Mouse (Mus musculus): ENCODE results near the gene Ccnl1.
A peak's percentile ranks its signal among the peaks of the same experiment; 100 is the strongest.

Ccnl1 gene

DNA sequence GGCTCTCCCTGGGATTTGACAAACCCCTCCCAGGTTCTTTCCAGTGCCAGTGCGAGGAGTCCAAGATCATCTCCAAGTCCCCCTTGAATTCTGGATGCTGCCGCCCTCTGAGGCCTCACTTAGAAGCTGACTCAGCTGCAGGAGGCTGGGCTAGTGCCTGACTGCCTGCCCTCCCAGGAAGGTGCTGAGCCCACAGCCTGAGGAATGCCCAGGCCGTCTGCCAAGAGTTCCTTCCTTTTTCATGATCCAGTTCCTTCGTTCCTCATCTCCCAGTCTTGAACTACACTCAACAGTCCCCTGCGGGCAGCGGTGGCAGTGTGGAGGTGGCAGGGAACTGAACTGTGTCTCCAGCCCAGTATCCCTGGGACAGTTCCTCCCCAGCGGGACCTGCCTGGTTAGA, 30.4 kb downstream of the Ccnl1 start:
- peak; percentile 94 for DNase-seq (ENCODE audit: extremely low read depth, insufficient read length, low spot score)

GRCm38 (mm10) chr3:65927101-65927501, 30.9 kb downstream of the Ccnl1 start:
- DNase-seq (ENCODE audit: extremely low read depth, insufficient read length, low spot score): peak; percentile 52

GRCm38 (mm10) chr3:65926426-65926825, 31.6 kb downstream of the Ccnl1 start:
- DNase-seq (ENCODE audit: extremely low read depth, insufficient read length, low spot score): no peak

DNA sequence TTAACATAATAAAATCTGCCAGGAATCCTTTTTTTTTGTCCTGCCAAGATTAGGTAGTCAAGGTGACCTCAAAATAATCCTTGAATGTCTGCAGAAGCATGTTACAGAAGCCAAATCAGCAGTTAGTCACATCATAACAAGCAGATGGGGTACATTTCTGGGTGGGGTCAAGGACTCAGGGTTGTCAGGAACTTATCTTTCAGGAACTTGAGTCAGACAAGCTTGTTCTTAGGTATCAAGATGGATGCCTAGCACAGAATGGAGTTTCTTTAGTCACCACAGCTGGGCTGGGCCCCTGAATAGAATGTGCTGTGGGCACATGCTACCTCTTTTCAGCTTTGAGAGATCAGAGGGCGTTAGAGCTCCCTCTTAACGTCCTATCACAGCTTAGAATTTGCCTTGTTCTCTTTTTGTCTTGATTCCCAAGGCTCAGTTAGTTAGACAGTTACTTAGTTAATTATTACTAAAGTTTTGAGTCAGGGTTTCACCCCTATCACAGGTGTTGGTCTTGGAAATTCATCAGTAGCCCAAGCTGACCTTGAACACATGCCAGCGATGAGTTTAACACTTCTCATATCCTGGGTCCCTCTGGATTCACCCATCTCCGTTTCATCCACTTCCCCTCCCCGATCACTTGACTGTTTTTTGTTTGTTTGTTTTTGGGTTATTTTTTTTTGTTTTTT, 32.9 kb downstream of the Ccnl1 start:
- no peak for DNase-seq (ENCODE audit: extremely low read depth, insufficient read length, low spot score)

DNA sequence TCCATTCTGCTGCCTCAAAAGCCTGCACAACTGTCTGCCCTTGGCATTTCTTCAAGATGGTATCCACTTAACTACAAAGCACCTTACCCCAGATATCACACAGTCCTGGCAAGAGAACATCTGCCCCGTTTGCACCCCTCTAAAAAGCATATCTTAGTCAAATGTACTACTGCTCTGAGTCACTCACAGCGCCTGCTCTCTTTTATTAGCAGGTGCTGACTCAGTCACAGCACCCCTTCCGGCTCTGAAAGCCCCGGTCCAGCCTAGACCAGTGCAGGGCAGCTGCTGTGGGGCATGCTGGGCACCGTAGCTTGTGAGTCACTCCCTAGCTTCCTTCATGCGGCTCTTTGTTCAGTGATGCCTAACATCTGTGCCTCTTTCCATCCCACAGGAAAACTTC, 35.6 kb downstream of the Ccnl1 start:
- peak; percentile 80 for DNase-seq (ENCODE audit: extremely low read depth, insufficient read length, low spot score)

- DNase-seq (ENCODE audit: extremely low read depth, insufficient read length, low spot score): no peak
These were observed 36.4 kb downstream of the Ccnl1 start for GRCm38 (mm10) chr3:65921671-65922070.

GRCm38 (mm10) chr3:65919016-65919415, 39.0 kb downstream of the Ccnl1 start:
- no peak for DNase-seq (ENCODE audit: extremely low read depth, insufficient read length, low spot score)

GRCm38 (mm10) chr3:65912928-65913327, 45.1 kb downstream of the Ccnl1 start:
- DNase-seq (ENCODE audit: extremely low read depth, insufficient read length, low spot score): no peak

GRCm38 (mm10) chr3:65912217-65912616, 45.8 kb downstream of the Ccnl1 start:
- no peak for DNase-seq (ENCODE audit: extremely low read depth, insufficient read length, low spot score)

- no peak for DNase-seq (ENCODE audit: extremely low read depth, insufficient read length, low spot score)
These were observed 46.8 kb downstream of the Ccnl1 start for GRCm38 (mm10) chr3:65911265-65911664.

DNA sequence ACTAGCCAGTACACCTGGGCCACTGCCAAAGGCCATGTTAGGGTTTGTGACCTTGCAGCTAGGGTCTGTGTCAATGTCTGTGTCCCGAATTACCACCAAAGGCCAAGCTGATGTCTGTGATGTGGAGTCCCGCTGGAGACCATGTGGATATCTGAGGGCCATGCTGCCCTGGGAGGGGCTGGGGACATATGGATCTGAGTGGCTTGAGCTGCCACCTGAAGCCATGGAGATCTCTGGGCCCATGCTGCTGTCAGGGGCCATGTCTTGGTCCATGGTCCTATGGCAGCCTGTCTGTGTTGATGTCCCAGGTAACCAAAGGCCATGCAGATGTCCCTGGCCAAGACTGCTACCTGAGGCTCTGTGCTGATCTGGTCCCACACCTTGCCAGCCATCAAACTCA, 48.6 kb downstream of the Ccnl1 start:
- DNase-seq (ENCODE audit: extremely low read depth, insufficient read length, low spot score): no peak

GRCm38 (mm10) chr3:65907536-65907935, 50.5 kb downstream of the Ccnl1 start:
- DNase-seq (ENCODE audit: extremely low read depth, insufficient read length, low spot score): no peak

DNA sequence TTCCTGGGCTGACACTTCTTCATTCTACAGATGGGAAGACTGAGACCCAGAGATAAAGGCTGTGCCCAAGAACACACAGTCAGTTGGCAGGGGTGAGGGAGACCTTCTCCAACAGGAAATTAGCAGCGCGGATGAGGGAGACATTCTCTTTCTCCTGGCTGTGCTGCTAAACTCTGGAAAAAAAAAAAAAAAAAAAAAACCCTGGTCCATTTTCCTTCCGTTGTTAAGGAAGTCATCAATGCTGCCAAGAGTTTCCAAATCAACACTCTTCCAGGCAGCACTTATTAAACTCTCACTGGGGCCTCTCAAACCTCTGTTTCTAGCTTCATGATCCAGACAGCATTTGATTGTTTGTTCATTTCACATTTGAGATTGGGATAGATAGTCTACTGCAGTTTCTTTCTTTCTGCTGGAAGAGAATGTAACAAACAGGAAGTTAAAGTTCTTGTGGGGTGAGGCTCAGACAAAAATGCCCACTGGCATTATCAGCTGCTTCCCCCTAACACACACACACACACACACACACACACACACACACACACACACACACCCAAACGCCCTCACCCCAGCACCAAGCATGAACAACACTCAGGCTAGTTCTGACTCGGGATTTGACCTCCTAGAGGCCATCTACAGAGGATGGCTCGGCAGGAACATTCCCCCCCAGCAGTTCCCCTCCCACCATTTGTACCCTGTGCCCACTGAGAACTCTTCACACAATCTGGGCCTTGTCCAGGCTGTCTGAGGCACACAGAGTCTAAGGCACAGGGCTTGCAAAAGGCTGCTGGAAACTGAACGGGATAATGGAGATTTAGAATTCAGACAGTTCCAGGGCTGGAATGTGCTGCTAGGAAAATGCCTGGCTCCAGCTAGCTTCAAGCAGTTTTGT, 52.5 kb downstream of the Ccnl1 start:
- DNase-seq (ENCODE audit: extremely low read depth, insufficient read length, low spot score): no peak

GRCm38 (mm10) chr3:65904711-65905110, 53.3 kb downstream of the Ccnl1 start:
- no peak for DNase-seq (ENCODE audit: extremely low read depth, insufficient read length, low spot score)

- DNase-seq (ENCODE audit: extremely low read depth, insufficient read length, low spot score): no peak
These were observed 53.9 kb downstream of the Ccnl1 start for GRCm38 (mm10) chr3:65904106-65904505.

DNA sequence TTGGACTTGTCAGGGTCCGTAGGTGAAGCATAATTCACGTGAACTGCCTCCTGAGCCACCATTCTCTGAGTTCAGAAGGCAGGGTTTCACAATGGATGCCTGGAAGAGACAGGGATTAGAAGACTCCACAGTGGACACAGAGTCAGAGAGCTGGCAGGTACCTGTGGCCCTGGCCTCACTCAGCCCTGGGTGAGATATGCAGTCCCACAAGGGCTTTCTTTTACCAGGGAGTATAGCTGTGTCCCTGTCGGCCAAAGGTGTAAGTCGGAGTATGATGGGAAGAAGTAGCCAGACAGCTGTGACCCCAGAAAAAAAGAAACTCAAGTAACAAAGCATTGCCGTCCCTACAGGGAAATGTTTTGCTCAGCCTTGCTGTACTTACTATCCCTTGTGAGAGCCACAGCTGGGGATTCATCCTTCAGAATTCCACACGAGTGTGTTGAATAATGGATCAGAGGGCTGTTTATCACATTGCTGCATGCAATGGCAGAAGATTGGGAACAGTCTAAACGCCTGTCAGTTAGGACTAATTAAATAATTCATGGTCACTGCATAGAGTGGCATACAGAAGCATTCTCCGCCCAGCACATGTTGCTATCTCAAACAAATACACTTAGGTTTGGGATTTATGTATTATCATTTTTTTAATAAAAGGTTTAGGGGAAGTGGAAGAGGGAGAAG, 59.3 kb downstream of the Ccnl1 start:
- no peak for DNase-seq (ENCODE audit: extremely low read depth, insufficient read length, low spot score)

DNA sequence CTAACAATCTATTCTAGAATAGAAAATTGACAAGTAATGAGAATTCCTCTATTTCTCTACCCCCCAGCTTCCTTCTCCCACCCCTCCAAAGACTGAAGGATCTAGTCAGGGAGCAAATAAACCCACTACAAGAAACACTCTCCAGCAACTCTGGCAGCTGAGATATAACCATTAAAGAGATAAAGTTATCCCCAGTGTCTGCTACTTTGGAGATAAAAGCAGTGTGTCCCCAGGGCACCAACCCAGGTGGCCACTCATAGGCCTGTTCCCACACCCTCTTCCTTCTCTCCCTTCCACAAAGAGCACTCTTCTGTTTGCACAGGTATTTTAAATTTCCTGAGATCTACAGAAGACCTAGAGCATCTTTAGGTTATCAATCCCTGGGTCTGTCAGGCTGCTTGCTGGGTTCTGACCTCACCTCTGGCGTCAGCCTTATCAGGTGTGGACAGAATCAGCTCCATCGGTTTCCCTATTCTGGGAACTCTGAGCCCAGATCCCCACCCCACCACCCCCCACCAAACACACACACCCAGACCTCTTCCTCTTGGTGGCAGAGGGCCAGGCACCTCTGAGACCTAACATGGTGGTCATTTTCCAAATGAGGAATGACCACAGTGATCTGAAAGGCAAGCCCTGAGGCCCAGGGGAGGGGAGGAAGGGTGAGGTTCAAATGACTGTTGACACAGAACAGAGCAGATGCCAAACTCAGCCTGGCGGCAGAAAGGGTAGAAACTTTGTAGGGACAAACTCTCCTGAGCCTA, 60.6 kb downstream of the Ccnl1 start:
- no peak for DNase-seq (ENCODE audit: extremely low read depth, insufficient read length, low spot score)
